Mouse (Mus musculus) layer of hippocampus, postnatal 25 days (tissue): ENCODE measurements around the gene Snap47. TPM values are rescaled to one million over a fixed set of nuclear protein-coding genes. Genes with fewer than 3 reads are reported as not detected.
"Not testable (repeated sequence)": the region's sequence is repeated elsewhere in the genome, so short reads cannot be mapped to it uniquely, and the experiment has no call there.

Experiments used
- DNase-seq, 2 experiments: peaks; one replicate each; pipeline ENCODE4 v3.0.0; 2022; ENCODE audit warnings: mixed read lengths in 2 of 2, low spot score in 1 of 2; ENCODE audit errors: extremely low spot score in 1 of 2
- total RNA-seq, 2 experiments: library from RNA; stranded (reverse); gene quantifications; 2 replicates each; pipeline ENCODE4 v1.2.3; 2021

Gene Snap47
- total RNA-seq, 2 experiments from 2014 or later = 345 to 382 TPM

GRCm38 (mm10) chr11:59377999-59378398, 73.0 kb downstream of the Snap47 start:
- DNase-seq = no peak

- DNase-seq = no peak
Observed at GRCm38 (mm10) chr11:59375475-59375874, 75.5 kb downstream of the Snap47 start, which contains the start of gene Prss38. TSS of gene Prss38 (minus strand) at chr11:59375657.

DNA sequence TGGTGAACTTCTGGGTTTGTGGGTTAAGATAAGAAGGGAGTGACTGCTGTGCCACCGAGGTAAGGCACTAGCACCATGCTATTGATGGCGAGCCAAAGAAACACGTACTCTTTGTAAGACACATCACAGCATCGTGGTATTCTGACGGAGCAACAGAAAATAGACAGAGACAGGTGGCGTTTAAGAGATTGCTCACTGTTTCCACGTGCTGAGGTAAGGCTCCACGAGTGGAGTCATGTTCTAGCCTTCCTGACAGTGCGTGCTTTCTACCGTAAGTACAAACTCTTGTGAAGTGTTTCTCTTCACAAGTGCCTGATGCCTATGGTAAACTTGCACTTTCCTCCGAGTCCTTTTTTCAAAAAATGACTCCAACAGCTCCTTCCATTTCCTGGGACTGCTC, 81.1 kb downstream of the Snap47 start:
- no peak for DNase-seq

- DNase-seq = not testable (repeated sequence)
Observed at GRCm38 (mm10) chr11:59367955-59368354, 83.0 kb downstream of the Snap47 start.

- no peak for DNase-seq
Observed at GRCm38 (mm10) chr11:59366633-59367032, 84.4 kb downstream of the Snap47 start.

- no peak for DNase-seq
Observed at GRCm38 (mm10) chr11:59366031-59366430, 85.0 kb downstream of the Snap47 start.

- no peak for DNase-seq
Observed at GRCm38 (mm10) chr11:59364417-59364816, 86.6 kb downstream of the Snap47 start.

- DNase-seq = no peak
Observed at GRCm38 (mm10) chr11:59364007-59364406, 87.0 kb downstream of the Snap47 start.

DNA sequence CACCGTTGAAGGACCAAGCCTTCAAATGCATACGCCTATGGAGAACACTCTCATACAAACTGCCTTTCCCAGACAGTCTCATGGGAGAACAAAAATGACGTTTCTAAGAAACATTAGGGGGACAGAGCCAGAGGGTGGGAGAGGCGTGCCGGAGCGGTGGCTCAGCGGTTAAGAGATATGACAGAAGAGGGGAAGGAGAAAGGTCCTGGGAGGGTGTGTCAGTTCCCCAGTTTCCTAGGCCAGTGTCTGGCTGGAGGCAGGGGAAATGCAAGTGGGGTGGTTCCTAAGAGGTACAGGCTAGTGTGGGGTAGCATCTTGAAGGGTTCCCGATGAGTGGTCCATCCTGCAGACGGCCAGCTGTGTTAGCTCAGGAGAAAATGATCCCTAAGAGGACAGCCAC, 89.7 kb downstream of the Snap47 start:
- no peak for DNase-seq

Other genes with a start within 250 kb of the Snap47 start
- gene Mrpl55, start 248.7 kb downstream of the Snap47 start, total RNA-seq = 10 to 100 TPM; 35.7 to 40.0 TPM
- 10 to 100 TPM; 22.5 to 24.3 TPM for gene 2310033P09Rik, start 242.9 kb downstream of the Snap47 start, total RNA-seq
- 100 to 1,000 TPM; 521 to 565 TPM for gene Arf1, start 222.9 kb downstream of the Snap47 start, total RNA-seq
- gene Wnt3a, start 160.4 kb downstream of the Snap47 start, total RNA-seq = under 1 TPM in 1 of 2 experiments, not detected in 1; 0.10 TPM
- 1 to 10 TPM; 3.6 to 6.6 TPM for gene Wnt9a, start 144.3 kb downstream of the Snap47 start, total RNA-seq
- not detected for gene Prss38, start 75.5 kb downstream of the Snap47 start, total RNA-seq
- 10 to 100 TPM; 25.3 to 27.0 TPM for gene Jmjd4, start 1.1 kb downstream of the Snap47 start, total RNA-seq
- gene Zfp867, start 21.3 kb upstream of the Snap47 start, total RNA-seq = 1 to 10 TPM; 3.7 to 4.2 TPM
- 1 to 10 TPM; 7.9 to 9.1 TPM for gene Zkscan17, start 75.6 kb upstream of the Snap47 start, total RNA-seq
- under 1 TPM; 0.64 to 0.92 TPM for gene Nlrp3, start 90.4 kb upstream of the Snap47 start, total RNA-seq
- gene Olfr222, start 125.0 kb upstream of the Snap47 start, total RNA-seq = not detected
- not detected for gene Olfr223, start 142.1 kb upstream of the Snap47 start, total RNA-seq
- gene Mprip, start 210.1 kb upstream of the Snap47 start, total RNA-seq = 100 to 1,000 TPM; 267 to 302 TPM